Mouse (Mus musculus) testis, adult 2 months (tissue): ENCODE results near the gene Pakap.

ENCODE experiments used
- CTCF ChIP-seq: fragments of 200-500 bp; IDR thresholded peaks from 2 replicates; pipeline ENCODE4 v1.5.1; 2012; ENCODE audit warnings: low read depth, mild to moderate bottlenecking, inconsistent platforms, low read length, moderate library complexity; ENCODE audit not compliant: control insufficient read depth, insufficient read depth, insufficient replicate concordance
- POLR2A ChIP-seq: fragments of 200-500 bp; IDR thresholded peaks from 2 replicates; pipeline ENCODE4 v1.6.1; 2012; ENCODE audit warnings: low read depth, mild to moderate bottlenecking, inconsistent platforms, low read length, moderate library complexity; ENCODE audit not compliant: control insufficient read depth

DNA sequence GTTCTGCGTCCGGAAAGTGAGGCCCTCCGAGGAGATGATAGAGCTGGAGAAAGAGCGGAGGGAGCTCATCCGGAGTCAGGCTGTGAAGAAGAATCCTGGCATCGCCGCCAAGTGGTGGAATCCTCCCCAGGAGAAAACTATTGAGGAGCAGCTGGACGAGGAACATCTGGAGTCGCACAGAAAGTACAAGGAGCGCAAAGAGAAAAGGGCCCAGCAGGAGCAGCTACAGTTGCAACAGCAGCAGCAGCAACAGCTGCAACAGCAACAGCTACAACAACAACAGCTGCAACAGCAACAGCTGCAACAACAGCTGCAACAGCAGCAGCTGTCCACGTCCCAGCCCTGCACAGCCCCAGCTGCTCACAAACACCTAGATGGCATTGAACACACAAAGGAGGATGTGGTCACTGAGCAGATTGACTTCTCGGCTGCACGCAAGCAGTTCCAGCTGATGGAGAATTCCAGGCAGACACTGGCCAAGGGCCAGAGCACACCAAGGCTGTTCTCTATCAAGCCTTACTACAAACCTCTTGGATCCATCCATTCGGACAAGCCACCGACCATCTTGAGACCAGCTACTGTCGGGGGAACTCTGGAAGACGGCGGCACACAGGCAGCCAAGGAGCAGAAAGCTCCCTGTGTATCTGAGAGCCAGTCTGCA is 287.4 kb downstream of the Pakap start:
- no peak for TF ChIP-seq CTCF
- TF ChIP-seq POLR2A, result no peak
